Mouse (Mus musculus) Muller cell, postnatal 12 days (primary cell): ENCODE results near the gene Dnajc3.

Experiments used
- DNase-seq: peaks from one replicate; pipeline ENCODE4 v3.0.0-alpha.2; 2015; ENCODE audit errors: inconsistent ontology term

Gene Dnajc3

GRCm38 (mm10) chr14:118937533-118938492 is at the start of gene Dnajc3:
Gene Dnajc3 (plus strand): TSS chr14:118937976.
- DNase-seq, result peak; percentile 100

- no peak for DNase-seq
Measured at GRCm38 (mm10) chr14:118890101-118890500, 47.7 kb upstream of the Dnajc3 start.

GRCm38 (mm10) chr14:118895228-118895627 is 42.5 kb upstream of the Dnajc3 start:
- DNase-seq, result no peak

- DNase-seq, result no peak
Measured at GRCm38 (mm10) chr14:118895655-118896054, 42.1 kb upstream of the Dnajc3 start.

GRCm38 (mm10) chr14:118899940-118900339 is 37.8 kb upstream of the Dnajc3 start:
- no peak for DNase-seq

- no peak for DNase-seq
Measured at GRCm38 (mm10) chr14:118900911-118901310, 36.9 kb upstream of the Dnajc3 start.

- DNase-seq, result no peak
Measured at GRCm38 (mm10) chr14:118903397-118903796, 34.4 kb upstream of the Dnajc3 start.

- DNase-seq, result peak; percentile 84
Measured at GRCm38 (mm10) chr14:118903867-118904562, 33.8 kb upstream of the Dnajc3 start.

GRCm38 (mm10) chr14:118907592-118907991 is 30.2 kb upstream of the Dnajc3 start:
- DNase-seq, result no peak

- DNase-seq, result no peak
Measured at GRCm38 (mm10) chr14:118909872-118910271, 27.9 kb upstream of the Dnajc3 start.

GRCm38 (mm10) chr14:118910332-118911222 is 27.2 kb upstream of the Dnajc3 start:
- DNase-seq, result peak; percentile 42

- no peak for DNase-seq
Measured at GRCm38 (mm10) chr14:118911521-118911920, 26.3 kb upstream of the Dnajc3 start.

- no peak for DNase-seq
Measured at GRCm38 (mm10) chr14:118913651-118914050, 24.1 kb upstream of the Dnajc3 start.

- DNase-seq, result no peak
Measured at GRCm38 (mm10) chr14:118919025-118919424, 18.8 kb upstream of the Dnajc3 start.

GRCm38 (mm10) chr14:118920654-118921053 is 17.1 kb upstream of the Dnajc3 start:
- DNase-seq, result no peak

- DNase-seq, result no peak
Measured at GRCm38 (mm10) chr14:118922251-118922650, 15.5 kb upstream of the Dnajc3 start.

GRCm38 (mm10) chr14:118922667-118923184 is 15.1 kb upstream of the Dnajc3 start:
- peak; percentile 45 for DNase-seq

- peak; percentile 90 for DNase-seq
Measured at GRCm38 (mm10) chr14:118924673-118925615, 12.8 kb upstream of the Dnajc3 start, which contains the start of gene Dzip1. Gene Dzip1 (minus strand): TSS chr14:118925460.

GRCm38 (mm10) chr14:118928565-118928964 is 9.2 kb upstream of the Dnajc3 start:
- no peak for DNase-seq

GRCm38 (mm10) chr14:118929779-118930178 is 8.0 kb upstream of the Dnajc3 start:
- DNase-seq, result no peak
